Mouse (Mus musculus): ENCODE results near the gene D430019H16Rik. TPM values are rescaled to one million over a fixed set of nuclear protein-coding genes. Genes with fewer than 3 reads are reported as not detected.

Gene D430019H16Rik
- total and polyA plus RNA-seq, 3 experiments: not detected

DNA sequence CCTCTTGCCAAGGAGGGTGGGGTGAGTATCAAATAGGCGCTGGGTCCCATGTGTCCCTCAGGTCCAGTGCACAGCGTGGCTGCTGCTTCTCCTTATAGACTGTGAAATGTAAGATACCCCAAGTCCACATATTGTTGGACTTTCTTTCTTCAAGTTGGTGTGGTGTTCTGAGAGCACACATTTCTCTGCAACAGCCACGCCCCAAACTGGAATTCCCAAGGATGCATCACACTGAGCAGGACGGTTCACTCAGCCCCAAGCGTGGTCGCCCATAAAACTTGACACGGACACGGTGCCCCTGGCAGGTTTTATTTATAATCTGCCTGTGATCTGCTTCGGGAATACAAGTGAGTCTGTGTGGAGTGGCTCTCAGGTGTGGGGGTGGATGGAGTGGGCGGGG is 60.5 kb downstream of the D430019H16Rik start:
- H3K9me3 ChIP-seq (replicated peaks; ENCODE audit: insufficient read depth, low read length): no peaks in the 10 kb centered on the region
- no peaks in the 10 kb centered on the region; a peak in 1 of 4 replicates for H3K27me3 ChIP-seq (ENCODE audit: control insufficient read depth in 1 of 2, insufficient read depth in 2 of 2, low read length in 2 of 2)

DNA sequence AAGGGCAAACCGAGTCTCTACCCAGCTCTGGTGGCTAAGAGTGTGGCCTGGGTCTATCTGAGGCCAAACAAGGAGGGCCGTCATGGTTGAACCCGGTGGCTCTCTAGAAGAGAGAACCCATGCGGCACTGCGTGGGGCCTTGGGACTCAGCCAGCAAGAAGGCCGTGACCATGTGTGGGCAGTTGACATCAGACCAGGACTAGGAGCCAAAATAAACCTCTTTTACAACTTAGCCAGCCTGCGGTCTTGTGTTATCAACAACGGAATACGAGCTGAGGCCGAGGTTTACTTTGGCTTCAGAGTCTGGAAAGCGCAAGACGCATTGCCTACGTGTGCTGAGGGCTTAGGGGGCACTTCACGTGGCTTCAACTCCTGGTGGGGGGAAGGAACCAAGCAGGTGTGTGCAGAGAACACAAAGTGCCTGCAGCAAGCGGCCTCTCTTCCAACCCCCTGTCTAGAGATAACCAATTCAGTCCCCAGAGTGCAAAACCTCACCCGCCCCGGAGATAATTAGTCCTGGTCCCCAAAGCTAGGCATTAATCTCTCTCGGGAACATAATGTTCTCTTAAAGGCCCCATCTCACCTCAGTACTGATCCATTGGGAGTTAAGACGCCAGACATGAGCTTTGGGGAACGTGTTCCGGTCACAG is 63.5 kb downstream of the D430019H16Rik start:
- Histone ChIP-seq H3K27ac (ENCODE audit: control insufficient read depth, low read depth, low read length) (no peak overlapping the region), H3K4me3 (ENCODE audit: control insufficient read depth in 1 of 2, insufficient read depth in 1 of 2, low read depth in 2 of 2, low read length in 2 of 2) (no peak overlapping the region), H3K27me3 (ENCODE audit: control insufficient read depth in 1 of 2, insufficient read depth in 2 of 2, low read length in 2 of 2) (no peaks in the 10 kb centered on the region), H3K9me3 (replicated peaks; ENCODE audit: insufficient read depth, low read length) (no peaks in the 10 kb centered on the region), H3K36me3 (ENCODE audit: control insufficient read depth in 1 of 2, insufficient read depth in 2 of 2, low read length in 2 of 2) (no peaks in the 10 kb centered on the region), H3K4me1 (ENCODE audit: control insufficient read depth in 1 of 2, insufficient read depth in 2 of 2, low read length in 2 of 2) (no peaks in the 10 kb centered on the region), H3K79me2 (ENCODE audit: control insufficient read depth, insufficient read depth, low read length, poor library complexity) (no peaks in the 10 kb centered on the region), H3K9ac (ENCODE audit: control insufficient read depth, low read depth, low read length, poor library complexity, severe bottlenecking) (no peak overlapping the region)
- TF ChIP-seq MEF2A (IDR thresholded peaks at IDR 0.05; ENCODE audit: extremely low read depth, insufficient replicate concordance, low read depth, low read length, poor library complexity, severe bottlenecking) (no peak), ZNF384 (IDR thresholded peaks at IDR 0.05; ENCODE audit: low read depth, low read length) (no peak), ZC3H11A (IDR thresholded peaks at IDR 0.05; ENCODE audit: low read depth, low read length) (no peak), MAX (IDR thresholded peaks at IDR 0.05; ENCODE audit: low read length) (no peak)
- no peak for DNase-seq (ENCODE audit: low read depth, low spot score)

More for the DNA sequence above, 60.5 kb downstream of the D430019H16Rik start:
- Histone ChIP-seq H3K36me3 (ENCODE audit: control insufficient read depth in 1 of 2, insufficient read depth in 2 of 2, low read length in 2 of 2) (no peaks in the 10 kb centered on the region), H3K27ac (ENCODE audit: control insufficient read depth, low read depth, low read length) (no peak overlapping the region), H3K4me3 (ENCODE audit: control insufficient read depth in 1 of 2, insufficient read depth in 1 of 2, low read depth in 2 of 2, low read length in 2 of 2) (no peak overlapping the region), H3K79me2 (ENCODE audit: control insufficient read depth, insufficient read depth, low read length, poor library complexity) (no peaks in the 10 kb centered on the region), H3K4me1 (ENCODE audit: control insufficient read depth in 1 of 2, insufficient read depth in 2 of 2, low read length in 2 of 2) (no peaks in the 10 kb centered on the region), H3K9ac (ENCODE audit: control insufficient read depth, low read depth, low read length, poor library complexity, severe bottlenecking) (no peak overlapping the region)
- TF ChIP-seq SMC3 (IDR thresholded peaks at IDR 0.05; ENCODE audit: low read depth, low read length): no peak
- no peak for DNase-seq (ENCODE audit: low read depth, low spot score)

DNA sequence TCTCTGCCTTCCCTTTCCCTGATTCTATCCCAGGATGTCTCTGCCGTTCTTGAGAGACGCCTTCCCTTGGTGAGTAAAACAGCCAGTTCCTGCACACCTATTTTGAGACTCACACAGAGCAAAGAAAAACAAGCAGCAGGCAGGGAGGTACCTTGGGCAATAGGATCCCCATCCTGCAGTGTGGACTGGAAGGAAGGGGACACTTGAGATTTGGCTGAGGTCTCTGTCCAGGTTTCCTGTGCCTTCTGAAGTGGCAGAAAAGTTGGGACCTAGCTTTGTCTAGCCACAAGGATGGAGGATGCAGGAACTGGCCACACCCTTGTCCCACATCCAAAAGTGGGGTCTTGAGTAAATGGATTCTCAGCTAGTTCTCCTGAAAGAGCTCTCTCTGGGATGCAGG is 66.2 kb downstream of the D430019H16Rik start:
- Histone ChIP-seq H3K9me3 (replicated peaks; ENCODE audit: insufficient read depth, low read length) (no peaks in the 10 kb centered on the region), H3K79me2 (ENCODE audit: control insufficient read depth, insufficient read depth, low read length, poor library complexity) (no peaks in the 10 kb centered on the region), H3K36me3 (ENCODE audit: control insufficient read depth in 1 of 2, insufficient read depth in 2 of 2, low read length in 2 of 2) (no peaks in the 10 kb centered on the region), H3K4me3 (ENCODE audit: control insufficient read depth in 1 of 2, insufficient read depth in 1 of 2, low read depth in 2 of 2, low read length in 2 of 2) (no peak overlapping the region), H3K4me1 (ENCODE audit: control insufficient read depth in 1 of 2, insufficient read depth in 2 of 2, low read length in 2 of 2) (no peaks in the 10 kb centered on the region), H3K27me3 (ENCODE audit: control insufficient read depth in 1 of 2, insufficient read depth in 2 of 2, low read length in 2 of 2) (no peaks in the 10 kb centered on the region), H3K27ac (ENCODE audit: control insufficient read depth, low read depth, low read length) (no peak overlapping the region), H3K9ac (ENCODE audit: control insufficient read depth, low read depth, low read length, poor library complexity, severe bottlenecking) (no peak overlapping the region)
- DNase-seq (ENCODE audit: low read depth, low spot score): no peak
- no peak for TF ChIP-seq RAD21 (IDR thresholded peaks at IDR 0.05; ENCODE audit: low read depth, low read length)

DNA sequence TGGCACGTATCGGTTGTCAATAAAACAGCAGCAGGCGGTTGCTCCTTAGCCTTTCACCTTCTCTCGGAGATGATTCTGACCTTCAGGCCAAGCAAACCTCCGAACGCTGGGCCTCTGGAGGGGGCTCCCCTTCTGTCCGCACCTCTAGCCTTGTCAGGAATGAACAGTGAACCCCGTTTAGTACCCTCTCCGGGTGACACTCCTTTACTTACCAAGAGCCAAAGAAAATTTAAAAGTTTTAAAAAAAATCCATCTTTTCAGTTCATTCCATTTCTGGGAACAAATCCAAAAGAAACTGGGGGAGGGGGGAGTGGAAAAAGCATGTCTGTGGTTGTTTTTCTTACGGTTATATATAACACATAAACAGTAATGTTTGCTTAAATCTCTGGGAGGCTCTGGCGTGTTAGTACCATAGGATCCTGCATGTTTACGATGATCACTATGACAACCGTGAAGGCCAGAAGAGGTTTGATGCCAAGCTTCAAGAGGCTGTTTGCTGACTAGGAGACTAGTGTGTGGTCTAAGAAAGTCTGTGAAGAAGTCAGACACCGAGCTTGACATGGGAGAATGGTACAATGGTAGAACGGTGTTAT is 67.6 kb downstream of the D430019H16Rik start:
- no peaks in the 10 kb centered on the region for H3K79me2 ChIP-seq (ENCODE audit: control insufficient read depth, insufficient read depth, low read length, poor library complexity)
- no peaks in the 10 kb centered on the region for H3K9me3 ChIP-seq (replicated peaks; ENCODE audit: insufficient read depth, low read length)
- H3K9ac ChIP-seq (ENCODE audit: control insufficient read depth, low read depth, low read length, poor library complexity, severe bottlenecking): no peak overlapping the region
- TF ChIP-seq RAD21 (IDR thresholded peaks at IDR 0.05; ENCODE audit: low read depth, low read length): no peak
- TF ChIP-seq MAX (IDR thresholded peaks at IDR 0.05; ENCODE audit: low read length): no peak
- TF ChIP-seq RCOR1 (IDR thresholded peaks at IDR 0.05; ENCODE audit: low read depth, low read length): no peak
- no peak for TF ChIP-seq BHLHE40 (IDR thresholded peaks at IDR 0.05; ENCODE audit: borderline replicate concordance, low read depth, low read length)
- TF ChIP-seq CTCF (IDR thresholded peaks at IDR 0.05 in 2 of 3, conservative IDR thresholded peaks at IDR 0.05 in 1 of 3; ENCODE audit: control insufficient read depth in 1 of 3, insufficient read depth in 1 of 3, low read depth in 2 of 3, low read length in 3 of 3, poor library complexity in 1 of 3, severe bottlenecking in 1 of 3): no peak
- no peak for TF ChIP-seq MXI1 (IDR thresholded peaks at IDR 0.05; ENCODE audit: low read depth, low read length)
- no peak for TF ChIP-seq CHD1 (IDR thresholded peaks at IDR 0.05; ENCODE audit: low read depth, low read length)
- no peak for TF ChIP-seq USF1 (IDR thresholded peaks at IDR 0.05; ENCODE audit: low read depth, low read length)
- TF ChIP-seq GATA1 (IDR thresholded peaks at IDR 0.05; ENCODE audit: low read depth, low read length): no peak
- TF ChIP-seq ZNF384 (IDR thresholded peaks at IDR 0.05; ENCODE audit: low read depth, low read length): no peak
- no peak for TF ChIP-seq ELF1 (IDR thresholded peaks at IDR 0.05; ENCODE audit: low read depth, low read length)
- no peak overlapping the region for H3K4me3 ChIP-seq (ENCODE audit: control insufficient read depth in 1 of 2, insufficient read depth in 1 of 2, low read depth in 2 of 2, low read length in 2 of 2)
- no peaks in the 10 kb centered on the region for H3K36me3 ChIP-seq (ENCODE audit: control insufficient read depth in 1 of 2, insufficient read depth in 2 of 2, low read length in 2 of 2)
- H3K27ac ChIP-seq (ENCODE audit: control insufficient read depth, low read depth, low read length): no peak overlapping the region
- no peak for DNase-seq (ENCODE audit: low read depth, low spot score)
- H3K4me1 ChIP-seq (ENCODE audit: control insufficient read depth in 1 of 2, insufficient read depth in 2 of 2, low read length in 2 of 2): no peaks in the 10 kb centered on the region
- no peaks in the 10 kb centered on the region for H3K27me3 ChIP-seq (ENCODE audit: control insufficient read depth in 1 of 2, insufficient read depth in 2 of 2, low read length in 2 of 2)

Measured in MEL (cell line).